Mouse (Mus musculus): ENCODE data around the gene Sfxn4.
"Not testable (repeated sequence)": the region's sequence is repeated elsewhere in the genome, so short reads cannot be mapped to it uniquely, and the experiment has no call there.

Gene Sfxn4

GRCm38 (mm10) chr19:60860868-60861700 is at the start of gene Sfxn4:
Gene Sfxn4 (minus strand): TSS chr19:60861479.
- peak; percentile 90 to 94 for DNase-seq

- no peak for DNase-seq
Measured at GRCm38 (mm10) chr19:60910304-60910703, 49.0 kb upstream of the Sfxn4 start.

- DNase-seq: no peak
Measured at GRCm38 (mm10) chr19:60905477-60905876, 44.2 kb upstream of the Sfxn4 start.

GRCm38 (mm10) chr19:60903971-60904370 is 42.7 kb upstream of the Sfxn4 start:
- DNase-seq: no peak

- no peak for DNase-seq
Measured at GRCm38 (mm10) chr19:60903139-60903538, 41.9 kb upstream of the Sfxn4 start.

GRCm38 (mm10) chr19:60895251-60895880 is 34.1 kb upstream of the Sfxn4 start:
- no peak for DNase-seq

- DNase-seq: peak; percentile 84 to 88
Measured at GRCm38 (mm10) chr19:60891934-60892547, 30.8 kb upstream of the Sfxn4 start.

- peak; percentile 55 to 56 for DNase-seq
Measured at GRCm38 (mm10) chr19:60891123-60891470, 29.8 kb upstream of the Sfxn4 start.

GRCm38 (mm10) chr19:60890391-60891122 is 29.3 kb upstream of the Sfxn4 start:
- DNase-seq: peak in 1 of 2 experiments; percentile 78

- peak; percentile 98 to 99 for DNase-seq
Measured at GRCm38 (mm10) chr19:60889714-60890315, 28.5 kb upstream of the Sfxn4 start, which contains the start of gene Grk5. Gene Grk5 (plus strand): TSS chr19:60889749.

- peak; percentile 45 to 55 for DNase-seq
Measured at GRCm38 (mm10) chr19:60889101-60889713, 27.9 kb upstream of the Sfxn4 start.

GRCm38 (mm10) chr19:60887637-60888036 is 26.4 kb upstream of the Sfxn4 start:
- no peak for DNase-seq

- peak; percentile 51 to 56 for DNase-seq
Measured at GRCm38 (mm10) chr19:60883129-60883528, 21.9 kb upstream of the Sfxn4 start.

GRCm38 (mm10) chr19:60874064-60874694 is 12.9 kb upstream of the Sfxn4 start, which contains the start of gene Prdx3:
Gene Prdx3 (minus strand): TSS chr19:60874556.
- DNase-seq: peak; percentile 96 to 98

- peak; percentile 9 to 17 for DNase-seq
Measured at GRCm38 (mm10) chr19:60873501-60873900, 12.2 kb upstream of the Sfxn4 start.

- DNase-seq: no peak
Measured at GRCm38 (mm10) chr19:60872272-60872671, 11.0 kb upstream of the Sfxn4 start.

- no peak for DNase-seq
Measured at GRCm38 (mm10) chr19:60871366-60871765, 10.1 kb upstream of the Sfxn4 start.

- DNase-seq: no peak
Measured at GRCm38 (mm10) chr19:60870489-60870888, 9.2 kb upstream of the Sfxn4 start.

GRCm38 (mm10) chr19:60866169-60866568 is 4.9 kb upstream of the Sfxn4 start:
- DNase-seq: not testable (repeated sequence)

- DNase-seq: no peak
Measured at GRCm38 (mm10) chr19:60845731-60846130, 15.5 kb downstream of the Sfxn4 start.

- no peak for DNase-seq
Measured at GRCm38 (mm10) chr19:60843324-60843723, 18.0 kb downstream of the Sfxn4 start.

Data from cerebellum, postnatal 10 days (tissue).